Mouse (Mus musculus) myocyte (in vitro differentiated cells): ENCODE data around the gene Lrrc75a.

Experiments used
- E2F4 ChIP-seq: IDR thresholded peaks from one replicate; pipeline ENCODE4 v1.6.1; 2011; ENCODE audit warnings: mild to moderate bottlenecking, control low read depth, moderate library complexity; ENCODE audit not compliant: insufficient read depth
- POLR2A ChIP-seq: IDR thresholded peaks from one replicate; pipeline ENCODE4 v1.6.1; 2011; ENCODE audit warnings: low read depth, mild to moderate bottlenecking, control low read depth, moderate library complexity; ENCODE audit not compliant: insufficient read length

DNA sequence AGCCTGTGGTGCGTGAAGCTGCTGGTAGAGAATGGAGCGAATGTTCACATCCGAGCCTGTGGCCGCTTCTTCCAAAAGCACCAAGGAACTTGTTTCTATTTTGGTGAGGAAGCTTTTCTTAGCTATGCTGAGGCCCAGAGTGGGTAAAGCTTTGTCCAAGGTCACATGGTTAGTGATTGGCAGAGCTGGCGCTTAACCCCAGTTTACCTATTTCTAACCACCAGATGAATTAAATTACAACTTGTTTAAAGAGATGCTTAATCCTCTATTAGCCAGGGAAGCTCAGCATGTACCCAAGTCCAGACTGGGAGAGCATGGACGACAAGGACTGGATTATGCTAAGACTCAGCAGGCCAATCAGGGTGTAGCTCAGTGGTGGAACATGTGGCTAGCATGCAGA lies 65.3 kb downstream of the Lrrc75a start:
- TF ChIP-seq POLR2A (no peak), E2F4 (no peak)
